Mouse (Mus musculus) heart, postnatal 0 days (tissue): Measurements from ENCODE around the gene Mum1.

ENCODE experiments used
- CTCF ChIP-seq: IDR thresholded peaks from 2 replicates; pipeline ENCODE4 v1.5.1; 2016; ENCODE audit warnings: antibody characterized with exemption, control low read depth, low read depth
- EP300 ChIP-seq: IDR thresholded peaks from 2 replicates; pipeline ENCODE4 v1.6.1; 2016; ENCODE audit warnings: antibody characterized with exemption, low read depth

DNA sequence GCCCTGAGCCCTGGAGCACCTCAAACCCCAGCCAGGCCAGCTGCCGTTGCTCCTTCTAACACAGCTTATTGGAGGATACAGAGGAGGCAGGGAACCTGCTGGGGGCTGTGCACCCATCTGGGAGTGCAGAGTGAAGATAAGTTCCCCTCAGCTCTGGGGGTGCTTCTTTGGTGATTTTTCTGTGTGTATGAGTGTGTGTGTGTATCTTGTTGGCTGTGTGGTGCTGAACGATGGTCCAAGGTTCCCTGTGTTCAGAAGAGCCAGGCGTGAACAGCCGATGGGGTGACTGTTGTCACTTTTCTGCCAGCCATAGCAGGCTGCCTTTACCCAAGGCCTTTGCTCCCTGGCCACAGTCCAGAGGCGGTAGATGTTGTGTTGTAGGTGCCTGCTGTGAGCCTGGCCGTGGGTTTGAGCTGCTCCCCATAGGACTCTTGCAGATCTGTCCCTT is 44.5 kb downstream of the Mum1 start:
- no peak for TF ChIP-seq EP300
- no peak for TF ChIP-seq CTCF
